Mouse (Mus musculus): ENCODE data around the gene Hist1h4f. TPM values are rescaled to one million over a fixed set of nuclear protein-coding genes. Genes with fewer than 3 reads are reported as not detected.
"Not testable (repeated sequence)": the region's sequence is repeated elsewhere in the genome, so short reads cannot be mapped to it uniquely, and the experiment has no call there.

Gene Hist1h4f
- polyA plus RNA-seq (2016; fragmentation: Nextera tagmentation; extraction: Ambion mirVana): 0.85 and 1.7 TPM in 2 replicates

DNA sequence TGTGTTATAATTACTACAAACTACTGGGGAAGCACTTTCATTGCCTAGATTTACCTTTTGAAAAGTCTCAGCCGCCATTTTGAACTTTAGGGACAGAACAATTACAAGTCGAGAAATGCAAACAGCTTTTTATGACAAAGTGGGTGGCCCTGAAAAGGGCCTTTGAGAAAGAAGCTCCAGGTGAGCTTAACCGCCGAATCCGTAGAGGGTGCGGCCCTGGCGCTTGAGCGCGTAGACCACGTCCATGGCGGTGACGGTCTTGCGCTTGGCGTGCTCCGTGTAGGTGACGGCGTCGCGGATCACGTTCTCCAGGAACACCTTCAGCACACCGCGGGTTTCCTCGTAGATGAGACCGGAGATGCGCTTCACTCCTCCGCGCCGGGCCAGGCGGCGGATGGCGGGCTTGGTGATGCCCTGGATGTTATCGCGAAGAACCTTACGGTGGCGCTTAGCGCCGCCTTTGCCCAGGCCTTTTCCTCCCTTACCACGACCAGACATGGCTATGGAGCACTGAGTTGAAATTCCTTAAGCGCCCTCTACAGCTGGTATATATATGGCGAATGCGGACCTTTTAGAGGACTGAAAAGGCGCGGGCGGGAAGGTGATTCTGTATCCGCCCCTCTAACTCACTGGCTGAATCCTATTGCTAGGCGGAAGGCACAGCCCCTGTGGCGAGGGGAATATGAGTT, at the start of gene Hist1h4f:
TSS of gene Hist1h4f (minus strand) at position 503 of the 689 bp plus-strand sequence.
- not testable (repeated sequence) for H3K27me3 ChIP-seq, H3K36me3 ChIP-seq, H3K9me3 ChIP-seq
- peaks cover 17% of the 10 kb centered on the region for H3K4me1 ChIP-seq
- peak within 1 kb of the TSS; percentile 89 for H3K27ac ChIP-seq (replicated peaks)
- H3K4me3 ChIP-seq: peak within 1 kb of the TSS; percentile 45
- under 1% methylated on average over 47 of the region's 47 CpGs for WGBS
- H3K4me2 ChIP-seq (replicated peaks): peak within 1 kb of the TSS; percentile 58
- peak within 1 kb of the TSS; percentile 53 for H3K9ac ChIP-seq (replicated peaks)
- ATAC-seq (ENCODE audit: low FRiP score, low read depth): peak; percentile 86

DNA sequence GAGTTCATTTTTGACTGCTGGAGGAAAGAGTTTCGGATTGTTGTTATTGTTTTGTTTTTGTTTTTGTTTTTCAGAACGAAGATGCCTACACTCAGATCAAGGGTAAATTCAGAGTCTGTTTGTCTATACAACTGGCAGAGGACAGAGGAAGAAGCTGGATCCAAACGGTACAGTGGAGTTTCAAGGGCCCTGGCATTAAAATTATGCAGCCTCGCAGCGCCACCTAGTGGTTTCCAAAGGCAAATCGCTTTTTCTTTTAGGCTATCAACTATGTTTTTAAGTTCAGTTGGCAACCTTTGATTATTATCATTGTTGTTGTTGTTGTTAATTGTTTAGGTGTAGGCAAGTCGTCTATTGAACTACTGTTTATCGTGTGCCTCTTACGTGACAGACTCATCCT, 46.5 kb upstream of the Hist1h4f start:
- no peak for ATAC-seq (ENCODE audit: low FRiP score, low read depth)

DNA sequence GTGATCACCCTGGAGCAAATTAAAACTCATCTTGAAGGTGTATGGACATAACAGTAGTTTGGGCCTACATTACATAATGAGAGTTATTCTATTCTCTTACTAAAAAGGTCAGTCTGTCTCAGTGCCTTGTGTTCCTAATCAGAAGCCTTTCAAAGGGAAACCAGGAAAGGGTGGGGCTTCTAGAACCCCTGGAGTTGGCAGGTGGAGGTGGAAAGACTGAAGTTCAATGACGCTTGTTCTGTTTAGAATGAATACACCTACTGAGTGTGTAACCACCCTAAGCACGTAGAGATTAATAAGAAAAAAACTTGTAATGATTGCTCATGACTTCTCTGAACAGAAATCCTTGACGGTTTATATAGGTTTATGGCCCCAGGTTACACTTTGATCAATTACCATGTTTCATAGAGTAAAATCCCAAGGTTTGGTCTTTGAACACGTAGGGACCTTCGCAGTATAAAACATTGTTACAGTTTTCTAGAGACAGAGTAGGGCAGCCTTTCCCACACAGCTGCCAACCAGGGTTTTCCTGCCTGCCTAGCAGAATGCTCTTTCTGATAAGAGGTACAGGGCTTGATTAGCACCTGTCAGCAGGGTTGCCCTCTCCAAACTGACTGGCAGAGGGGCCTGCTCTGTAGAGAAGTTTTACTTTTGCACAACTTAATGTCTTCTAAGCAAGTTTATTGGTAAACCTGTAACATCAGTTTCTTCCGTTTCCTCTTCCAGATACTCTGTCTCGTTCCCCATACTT, 44.3 kb upstream of the Hist1h4f start:
- WGBS: 87% methylated on average over 7 of the region's 7 CpGs
- Histone ChIP-seq H3K9me3 (no peaks in the 10 kb centered on the region), H3K9ac (replicated peaks) (no peak overlapping the region), H3K27me3 (no peaks in the 10 kb centered on the region), H3K4me2 (replicated peaks) (no peak overlapping the region), H3K4me1 (no peaks in the 10 kb centered on the region), H3K27ac (replicated peaks) (no peak overlapping the region), H3K36me3 (no peaks in the 10 kb centered on the region), H3K4me3 (no peak overlapping the region)
- ATAC-seq (ENCODE audit: low FRiP score, low read depth): no peak

More for the DNA sequence above, 46.5 kb upstream of the Hist1h4f start:
- no peaks in the 10 kb centered on the region for H3K36me3 ChIP-seq
- no peak overlapping the region; the same call in 1 of the 2 replicates for H3K9ac ChIP-seq (replicated peaks)
- WGBS: 8% methylated on average over 9 of the region's 9 CpGs
- no peaks in the 10 kb centered on the region for H3K4me1 ChIP-seq
- H3K4me2 ChIP-seq (replicated peaks): no peak overlapping the region
- no peaks in the 10 kb centered on the region for H3K27me3 ChIP-seq
- no peak overlapping the region for H3K27ac ChIP-seq (replicated peaks)
- no peaks in the 10 kb centered on the region for H3K9me3 ChIP-seq
- no peak overlapping the region for H3K4me3 ChIP-seq

DNA sequence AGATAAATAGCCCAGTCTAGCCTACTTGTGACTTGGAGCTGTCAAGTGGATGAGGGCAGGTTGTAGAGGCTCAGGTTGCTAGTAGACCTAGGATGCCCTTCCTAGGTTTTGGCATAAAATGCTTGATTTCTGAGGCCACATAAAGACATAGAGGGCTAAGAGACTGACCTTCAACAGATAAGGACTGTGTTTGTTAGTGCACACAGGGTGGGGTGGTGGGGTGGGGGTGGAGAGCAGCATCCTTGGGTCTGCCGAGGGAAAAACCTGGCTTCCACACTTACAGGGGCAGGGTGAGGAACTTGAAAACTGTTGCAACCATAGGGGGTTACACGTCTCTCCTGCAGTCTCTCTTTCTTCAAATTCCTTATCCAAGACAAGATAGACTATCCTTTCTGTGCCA, 43.7 kb upstream of the Hist1h4f start:
- no peaks in the 10 kb centered on the region for H3K36me3 ChIP-seq

DNA sequence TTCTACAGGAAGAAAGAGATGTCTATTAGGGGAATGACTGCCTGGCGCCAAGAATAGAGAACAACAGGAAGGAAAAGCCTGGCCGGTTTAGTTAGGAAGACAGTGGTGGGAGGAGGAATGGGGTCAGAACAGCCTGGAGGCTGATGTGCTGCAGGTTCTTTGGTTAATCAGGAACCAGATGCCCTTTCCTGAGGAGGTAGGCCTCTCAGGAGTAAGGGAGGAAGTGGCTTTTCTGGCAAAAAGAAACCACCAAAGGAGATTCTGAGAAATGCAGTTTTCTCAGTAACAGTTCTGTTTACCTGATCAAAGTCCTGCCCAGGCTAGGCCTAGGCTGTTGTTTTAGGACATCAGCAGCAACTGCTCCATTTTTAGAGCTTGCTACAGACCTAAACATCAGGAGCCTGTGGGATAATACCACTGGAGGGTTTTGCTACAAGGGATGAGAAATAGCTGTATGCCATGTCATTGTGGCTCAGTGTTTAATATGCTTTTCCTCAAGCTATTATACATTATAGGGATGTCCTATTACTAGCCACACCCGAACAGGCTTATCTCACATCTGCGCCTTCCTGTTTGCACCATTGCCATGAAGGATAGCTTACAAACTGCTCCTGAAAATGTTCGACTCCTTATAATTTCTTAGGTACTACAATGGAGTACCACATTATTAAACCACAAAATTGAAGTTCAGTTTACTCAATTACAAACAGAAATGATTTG, 41.8 kb upstream of the Hist1h4f start:
- no peak overlapping the region for H3K9ac ChIP-seq (replicated peaks)
- H3K27ac ChIP-seq (replicated peaks): no peak overlapping the region
- no peak overlapping the region for H3K4me3 ChIP-seq
- H3K36me3 ChIP-seq: no peaks in the 10 kb centered on the region
- no peaks in the 10 kb centered on the region for H3K27me3 ChIP-seq
- WGBS: 87% methylated on average over 5 of the region's 5 CpGs
- H3K4me2 ChIP-seq (replicated peaks): no peak overlapping the region
- no peaks in the 10 kb centered on the region for H3K4me1 ChIP-seq
- no peaks in the 10 kb centered on the region for H3K9me3 ChIP-seq
- ATAC-seq (ENCODE audit: low FRiP score, low read depth): no peak

More for the DNA sequence above, 43.7 kb upstream of the Hist1h4f start:
- no peaks in the 10 kb centered on the region for H3K27me3 ChIP-seq
- 79% methylated on average over 2 of the region's 2 CpGs for WGBS
- H3K9ac ChIP-seq (replicated peaks): no peak overlapping the region
- no peaks in the 10 kb centered on the region for H3K4me1 ChIP-seq
- H3K4me2 ChIP-seq (replicated peaks): no peak overlapping the region
- H3K4me3 ChIP-seq: no peak overlapping the region
- H3K27ac ChIP-seq (replicated peaks): no peak overlapping the region
- H3K9me3 ChIP-seq: no peaks in the 10 kb centered on the region
- ATAC-seq (ENCODE audit: low FRiP score, low read depth): no peak

DNA sequence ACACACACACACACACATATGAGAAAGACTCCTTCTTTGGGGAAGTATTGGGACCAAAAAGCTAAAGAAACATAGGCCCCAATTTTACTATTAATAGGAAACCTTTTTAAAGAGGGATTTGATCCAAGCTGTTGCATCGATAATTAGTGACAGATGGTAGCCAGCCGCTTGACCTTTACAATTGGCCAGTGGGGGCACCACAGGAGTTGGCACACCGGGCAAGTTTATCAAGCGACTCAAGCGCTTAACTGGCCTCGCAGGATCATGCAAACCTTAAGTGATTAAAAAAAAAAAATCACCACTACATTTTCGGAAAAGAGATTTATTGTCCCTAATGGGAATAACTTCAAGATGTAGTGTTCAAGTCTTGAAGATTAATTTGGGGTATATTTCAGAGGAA, 41.2 kb upstream of the Hist1h4f start:
- no peak for ATAC-seq (ENCODE audit: low FRiP score, low read depth)
- H3K36me3 ChIP-seq: no peaks in the 10 kb centered on the region
- 86% methylated on average over 7 of the region's 7 CpGs for WGBS
- no peak overlapping the region for H3K27ac ChIP-seq (replicated peaks)
- no peak overlapping the region for H3K4me2 ChIP-seq (replicated peaks)
- H3K9me3 ChIP-seq: no peaks in the 10 kb centered on the region
- no peak overlapping the region for H3K4me3 ChIP-seq
- H3K9ac ChIP-seq (replicated peaks): no peak overlapping the region
- H3K4me1 ChIP-seq: no peaks in the 10 kb centered on the region
- H3K27me3 ChIP-seq: no peaks in the 10 kb centered on the region

DNA sequence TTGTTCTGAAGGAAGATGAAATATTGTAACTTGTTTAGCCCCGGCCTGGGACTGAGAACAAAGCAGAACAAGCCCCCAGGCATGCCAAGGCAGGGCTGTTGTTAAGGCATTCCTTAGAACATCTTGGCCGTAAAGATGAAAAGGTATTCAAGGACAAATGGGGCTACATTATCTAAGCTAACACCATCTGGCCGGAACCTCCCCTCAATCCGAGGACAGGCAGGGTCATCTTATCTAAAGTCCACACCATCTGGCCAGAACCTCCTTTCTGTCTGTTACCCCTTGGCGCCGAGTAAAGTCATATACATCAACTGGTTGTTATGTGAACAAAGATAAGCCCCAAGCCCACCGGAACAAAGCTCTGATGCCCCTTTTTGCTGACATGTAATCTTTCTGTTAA, 40.4 kb upstream of the Hist1h4f start:
- not testable (repeated sequence) for H3K27ac ChIP-seq (replicated peaks); H3K4me3 ChIP-seq; H3K9ac ChIP-seq (replicated peaks); H3K9me3 ChIP-seq; H3K36me3 ChIP-seq; ATAC-seq (ENCODE audit: low FRiP score, low read depth); H3K27me3 ChIP-seq; H3K4me1 ChIP-seq; H3K4me2 ChIP-seq (replicated peaks)
- 88% methylated on average over 7 of the region's 7 CpGs for WGBS

DNA sequence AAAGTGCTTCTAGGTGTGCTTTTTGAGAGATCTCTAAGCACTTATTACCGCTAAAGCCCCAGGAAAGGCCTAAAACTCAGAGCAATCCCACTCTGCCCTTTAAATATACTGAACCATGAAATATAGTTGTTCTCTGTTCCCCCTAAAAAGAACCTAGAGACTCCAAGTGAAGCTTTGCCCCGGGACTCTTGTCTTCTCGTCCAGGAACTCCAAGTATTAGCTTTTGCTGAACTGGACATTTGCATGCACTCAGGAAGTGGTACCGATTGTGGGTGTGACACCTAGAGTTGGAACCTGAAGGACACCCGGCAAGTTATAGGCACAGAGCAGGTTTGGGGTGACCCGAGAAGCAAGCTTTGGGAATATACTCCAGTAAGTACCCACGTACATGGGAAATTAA, 39.8 kb upstream of the Hist1h4f start:
- no peaks in the 10 kb centered on the region for H3K27me3 ChIP-seq
- H3K9me3 ChIP-seq: no peaks in the 10 kb centered on the region
- peaks cover 7% of the 10 kb centered on the region; the same call in 1 of the 2 replicates for H3K4me1 ChIP-seq
- no peak overlapping the region for H3K4me3 ChIP-seq
- H3K4me2 ChIP-seq (replicated peaks): no peak overlapping the region
- WGBS: 94% methylated on average over 7 of the region's 7 CpGs
- no peak overlapping the region for H3K27ac ChIP-seq (replicated peaks)
- no peak for ATAC-seq (ENCODE audit: low FRiP score, low read depth)
- no peak overlapping the region for H3K9ac ChIP-seq (replicated peaks)
- no peaks in the 10 kb centered on the region for H3K36me3 ChIP-seq

DNA sequence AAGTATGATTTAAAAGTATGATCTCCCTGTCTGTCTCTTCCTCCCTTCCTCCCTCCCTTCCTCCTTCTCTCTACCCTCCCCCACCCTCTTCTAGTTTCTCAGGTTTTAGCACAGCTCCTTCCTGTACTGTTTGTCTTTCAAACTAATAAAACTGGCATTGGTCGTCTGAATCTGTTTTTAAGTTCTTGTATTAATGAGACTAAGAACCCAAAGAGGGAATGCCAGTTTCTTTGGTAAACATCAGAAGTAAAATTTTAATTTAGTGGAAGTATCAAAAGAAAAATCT, 35.4 kb upstream of the Hist1h4f start:
- H3K27me3 ChIP-seq: no peaks in the 10 kb centered on the region
- 9% methylated on average over 1 of the region's 1 CpGs for WGBS
- peak overlapping the region; percentile 44 for H3K9ac ChIP-seq (replicated peaks)
- H3K36me3 ChIP-seq: no peaks in the 10 kb centered on the region
- peaks cover 32% of the 10 kb centered on the region for H3K4me1 ChIP-seq
- H3K4me2 ChIP-seq (replicated peaks): peak overlapping the region; percentile 60
- ATAC-seq (ENCODE audit: low FRiP score, low read depth): no peak
- no peaks in the 10 kb centered on the region for H3K9me3 ChIP-seq
- H3K4me3 ChIP-seq: peak overlapping the region; percentile 48
- peak overlapping the region; percentile 93 for H3K27ac ChIP-seq (replicated peaks)

DNA sequence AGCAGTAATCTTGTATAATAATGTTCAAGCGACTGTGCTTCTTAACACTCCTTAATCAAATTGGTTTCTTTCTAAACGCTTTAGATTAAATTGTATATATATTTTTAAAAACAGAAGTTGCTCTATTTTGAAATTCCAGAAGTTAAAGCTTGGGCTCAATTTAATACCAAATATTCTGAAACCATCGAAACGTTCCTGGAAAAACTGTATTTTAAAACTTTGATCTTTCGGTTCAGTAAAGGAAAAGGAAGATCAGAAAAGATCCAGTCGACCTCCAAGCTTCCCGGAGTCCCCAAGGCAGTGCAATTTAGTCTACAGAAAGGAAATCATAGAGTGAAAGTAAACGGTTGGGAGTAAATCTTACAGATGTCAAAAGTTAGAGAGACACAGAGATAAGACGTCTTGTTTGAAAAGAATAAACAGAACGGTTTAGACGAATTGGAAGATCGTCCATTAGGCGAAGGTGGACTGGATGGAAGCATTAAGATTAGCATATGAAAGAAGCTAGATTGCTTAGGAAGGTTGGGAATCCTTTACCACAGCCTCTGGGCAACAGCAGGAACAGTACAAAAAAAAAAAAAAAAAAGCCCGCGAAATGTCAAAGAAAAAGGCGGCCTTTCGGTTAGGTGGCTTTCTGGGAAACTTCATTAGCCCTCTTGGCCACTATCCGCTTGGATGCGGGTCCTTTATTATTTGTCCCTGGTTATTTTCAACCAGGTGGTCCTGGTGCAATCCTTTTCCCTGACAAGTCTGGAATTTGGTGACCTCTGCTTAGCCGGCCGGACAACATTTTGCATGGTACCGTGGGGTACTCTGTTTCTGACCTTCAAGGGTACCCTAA, 34.9 kb upstream of the Hist1h4f start:
- Histone ChIP-seq H3K27ac (replicated peaks) (peak overlapping the region; percentile 95), H3K9ac (replicated peaks) (peak overlapping the region; percentile 44), H3K27me3 (no peaks in the 10 kb centered on the region), H3K4me1 (peaks cover 34% of the 10 kb centered on the region), H3K4me2 (replicated peaks) (peak overlapping the region; percentile 60), H3K9me3 (no peaks in the 10 kb centered on the region), H3K4me3 (peak overlapping the region; percentile 48), H3K36me3 (no peaks in the 10 kb centered on the region)
- WGBS: 2% methylated on average over 22 of the region's 22 CpGs
- no peak; the same call in 1 of the 2 replicates for ATAC-seq (ENCODE audit: low FRiP score, low read depth)

DNA sequence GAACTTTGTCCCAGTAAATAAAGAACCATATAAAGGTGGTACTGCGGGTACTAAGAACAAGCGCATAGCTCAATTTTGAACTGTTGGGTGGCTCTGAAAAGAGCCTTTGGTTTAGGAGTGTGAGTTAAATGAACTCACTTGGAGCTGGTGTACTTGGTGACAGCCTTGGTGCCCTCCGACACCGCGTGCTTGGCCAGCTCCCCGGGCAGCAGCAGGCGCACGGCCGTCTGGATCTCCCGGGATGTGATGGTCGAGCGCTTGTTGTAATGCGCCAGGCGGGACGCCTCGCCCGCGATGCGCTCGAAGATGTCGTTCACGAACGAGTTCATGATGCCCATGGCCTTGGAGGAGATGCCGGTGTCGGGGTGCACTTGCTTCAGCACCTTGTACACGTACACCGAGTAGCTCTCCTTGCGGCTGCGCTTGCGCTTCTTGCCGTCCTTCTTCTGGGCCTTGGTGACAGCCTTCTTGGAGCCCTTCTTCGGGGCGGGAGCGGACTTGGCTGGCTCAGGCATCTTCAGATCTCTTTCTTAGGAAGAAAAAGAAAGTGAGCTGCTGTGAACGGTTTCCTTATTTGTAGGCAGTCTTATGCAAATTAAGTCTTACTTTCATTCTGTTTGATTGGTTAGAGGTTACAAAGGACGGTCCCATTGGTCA, 34.1 kb upstream of the Hist1h4f start:
- H3K9me3 ChIP-seq, H3K27me3 ChIP-seq, H3K36me3 ChIP-seq: not testable (repeated sequence)
- peak overlapping the region; percentile 62 for H3K9ac ChIP-seq (replicated peaks)
- peak overlapping the region; percentile 95 for H3K27ac ChIP-seq (replicated peaks)
- under 1% methylated on average over 27 of the region's 36 CpGs for WGBS
- peak overlapping the region; percentile 77 for H3K4me2 ChIP-seq (replicated peaks)
- ATAC-seq (ENCODE audit: low FRiP score, low read depth): peak; percentile 84
- H3K4me1 ChIP-seq: peaks cover 34% of the 10 kb centered on the region
- peak overlapping the region; percentile 48 for H3K4me3 ChIP-seq

Data from midbrain, embryonic 12.5 days (tissue).